ENCODE assay signal across 13 mouse cellular contexts in genomic region chr11:95631301-95631700, GRCm38 (mm10). TPM values are rescaled to one million over a fixed set of nuclear protein-coding genes. Genes with fewer than 3 reads are reported as not detected.
DNase-seq lines count a peak whose midpoint lies in the region; ATAC-seq and TF ChIP-seq lines count a peak whose summit lies in the region.
"Had no signal": no experiment of that assay in that cellular context is flagged by ENCODE, and none has a peak within 500 bp of the region (broad histone marks: within the 10 kb centered on the region; RNA-seq: fewer than 3 reads in every experiment).

No protein-coding gene starts in this region.

- intact Hi-C loops in left cerebral cortex, adult 2 months (cut with DNase I) = no loop called here

- WGBS in kidney, embryonic 16.5 days = 37% methylated on average over 4 of the region's 4 CpGs
- 37% methylated on average over 4 of the region's 4 CpGs for WGBS in embryonic facial prominence, embryonic 11.5 days
- 29% methylated on average over 4 of the region's 4 CpGs for WGBS in limb, embryonic 13.5 days

- peak overlapping the region; percentile 26; the same call in 1 of the 2 replicates for H3K27ac ChIP-seq in kidney, embryonic 16.5 days (ENCODE audit: low read length)
- H3K27ac ChIP-seq in embryonic facial prominence, embryonic 11.5 days (replicated peaks; ENCODE audit: low read depth, low read length) = peak overlapping the region; percentile 68
- H3K27ac ChIP-seq in limb, embryonic 13.5 days = peak overlapping the region; percentile 85
- H3K27ac ChIP-seq in left cerebral cortex, adult 2 months = no peak overlapping the region
- H3K27ac ChIP-seq: midbrain, embryonic 15.5 days had no signal

- no peak overlapping the region; the same call in 1 of the 2 replicates for H3K9ac ChIP-seq in kidney, embryonic 16.5 days (replicated peaks; ENCODE audit: low read length)
- no peak overlapping the region for H3K9ac ChIP-seq in embryonic facial prominence, embryonic 11.5 days (replicated peaks; ENCODE audit: low read length)
- no peak overlapping the region for H3K9ac ChIP-seq in limb, embryonic 13.5 days
- H3K9ac ChIP-seq: midbrain, embryonic 15.5 days had no signal

- TF ChIP-seq CTCF in left cerebral cortex, adult 2 months (IDR thresholded peaks at IDR 0.05) = no peak

- H3K36me3 ChIP-seq in kidney, embryonic 16.5 days (ENCODE audit: insufficient read depth, low read length) = no peaks in the 10 kb centered on the region
- no peaks in the 10 kb centered on the region for H3K36me3 ChIP-seq in embryonic facial prominence, embryonic 11.5 days (replicated peaks; ENCODE audit: control insufficient read depth, insufficient read depth, low read depth, low read length)
- no peaks in the 10 kb centered on the region for H3K36me3 ChIP-seq in limb, embryonic 13.5 days
- H3K36me3 ChIP-seq: midbrain, embryonic 15.5 days had no signal

- DNase-seq in kidney, adult 8-10 months = no peak
- peak; percentile 68 for DNase-seq in embryo, embryonic 10.5 days (ENCODE audit: low spot score)
- peak; percentile 87 for DNase-seq in embryonic facial prominence, embryonic 11.5 days (ENCODE audit: low spot score)
- no peak for DNase-seq in left cerebral cortex, adult 2 months (ENCODE audit: extremely low spot score in 1 of 2, low spot score in 2 of 2)
- no peak for DNase-seq in right cerebral cortex, adult 2 months (ENCODE audit: low spot score in 2 of 2)
- DNase-seq: adrenal gland, postnatal 25 days; left cerebral cortex, postnatal 4 days had no signal

- H3K4me2 ChIP-seq in kidney, embryonic 16.5 days (replicated peaks; ENCODE audit: low read depth, low read length) = no peak overlapping the region
- H3K4me2 ChIP-seq in embryonic facial prominence, embryonic 11.5 days (ENCODE audit: low read depth, low read length) = peak overlapping the region; percentile 19; the same call in 1 of the 2 replicates
- H3K4me2 ChIP-seq in limb, embryonic 13.5 days (replicated peaks) = peak overlapping the region; percentile 38; the same call in 1 of the 2 replicates
- H3K4me2 ChIP-seq: midbrain, embryonic 15.5 days had no signal

- H3K4me1 ChIP-seq in kidney, embryonic 16.5 days (ENCODE audit: insufficient read depth, low read length) = peaks cover 16% of the 10 kb centered on the region
- no peaks in the 10 kb centered on the region; the same call in none of the 2 replicates for H3K4me1 ChIP-seq in embryonic facial prominence, embryonic 11.5 days (ENCODE audit: control insufficient read depth, insufficient read depth, low read length)
- H3K4me1 ChIP-seq in limb, embryonic 13.5 days = peaks cover 60% of the 10 kb centered on the region
- H3K4me1 ChIP-seq: midbrain, embryonic 15.5 days had no signal

- no peaks in the 10 kb centered on the region for H3K9me3 ChIP-seq in kidney, embryonic 16.5 days (ENCODE audit: low read length)
- H3K9me3 ChIP-seq in embryonic facial prominence, embryonic 11.5 days (replicated peaks; ENCODE audit: control insufficient read depth, low read length) = no peaks in the 10 kb centered on the region
- H3K9me3 ChIP-seq in limb, embryonic 13.5 days = no peaks in the 10 kb centered on the region
- H3K9me3 ChIP-seq: midbrain, embryonic 15.5 days had no signal

- H3K4me3 ChIP-seq in kidney, embryonic 16.5 days (ENCODE audit: low read length) = no peak overlapping the region
- H3K4me3 ChIP-seq in embryonic facial prominence, embryonic 11.5 days (ENCODE audit: low read depth, low read length) = no peak overlapping the region
- no peak overlapping the region for H3K4me3 ChIP-seq in limb, embryonic 13.5 days
- H3K4me3 ChIP-seq in left cerebral cortex, adult 2 months = no peak overlapping the region
- H3K4me3 ChIP-seq: midbrain, embryonic 15.5 days had no signal

- ATAC-seq in kidney, embryonic 16.5 days (ENCODE audit: low FRiP score, low TSS enrichment) = peak; percentile 73
- ATAC-seq in embryonic facial prominence, embryonic 11.5 days (replicated peaks; ENCODE audit: insufficient number of reproducible peaks, low FRiP score, low TSS enrichment, low read depth) = peak; percentile 86
- ATAC-seq in limb, embryonic 13.5 days (ENCODE audit: low FRiP score, low read depth) = peak; percentile 80; the same call in 1 of the 2 replicates
- ATAC-seq: forebrain, embryonic 16.5 days; midbrain, embryonic 15.5 days had no signal

- peaks cover 4% of the 10 kb centered on the region; the same call in 1 of the 2 replicates for H3K27me3 ChIP-seq in kidney, embryonic 16.5 days (ENCODE audit: insufficient read depth, low read length)
- H3K27me3 ChIP-seq in embryonic facial prominence, embryonic 11.5 days (ENCODE audit: control insufficient read depth, insufficient read depth, low read length) = no peaks in the 10 kb centered on the region
- H3K27me3 ChIP-seq in limb, embryonic 13.5 days = peaks cover 22% of the 10 kb centered on the region
- H3K27me3 ChIP-seq: midbrain, embryonic 15.5 days had no signal

RNA-seq across cellular contexts. Expression of gene Phb, which starts 35.5 kb away (rescaled TPM):
- polyA plus RNA-seq in kidney, embryonic 16.5 days (2015; fragmentation: Nextera tagmentation; extraction: Ambion mirVana) = 258 and 288 TPM in 2 replicates
- polyA plus RNA-seq in embryonic facial prominence, embryonic 11.5 days (2014; fragmentation: Nextera tagmentation; extraction: Ambion mirVana) = 244 and 253 TPM in 2 replicates
- polyA plus RNA-seq in limb, embryonic 13.5 days (2015; fragmentation: Nextera tagmentation; extraction: Ambion mirVana) = 217 and 221 TPM in 2 replicates
- 10 to 100 TPM; 70.0 to 74.0 TPM for total RNA-seq in left cerebral cortex, adult 2 months (2021)

RNA-seq across cellular contexts. Expression of gene Ngfr, which starts 43.8 kb away (rescaled TPM):
- polyA plus RNA-seq in kidney, embryonic 16.5 days (2015; fragmentation: Nextera tagmentation; extraction: Ambion mirVana) = 29.7 and 29.9 TPM in 2 replicates
- polyA plus RNA-seq in embryonic facial prominence, embryonic 11.5 days (2014; fragmentation: Nextera tagmentation; extraction: Ambion mirVana) = 13.7 and 13.9 TPM in 2 replicates
- polyA plus RNA-seq in limb, embryonic 13.5 days (2015; fragmentation: Nextera tagmentation; extraction: Ambion mirVana) = 29.4 and 34.5 TPM in 2 replicates
- total RNA-seq in left cerebral cortex, adult 2 months (2021) = 1 to 10 TPM in 1 of 2 experiments, under 1 TPM in 1; 0.93 to 1.3 TPM
- total RNA-seq: CH12.LX; hematopoietic stem cell, adult 5-6 weeks had no signal

Comparison
In these comparisons a context has a peak if more than half of its experiments do, and no peak if none do; other contexts are left out.
1. DNase-seq: peak in embryo, embryonic 10.5 days (single experiment) and embryonic facial prominence, embryonic 11.5 days (single experiment); none in kidney, adult 8-10 months (0 of 2), left cerebral cortex, adult 2 months (0 of 2) and right cerebral cortex, adult 2 months (0 of 2).
2. Peak in every context shown above with its lines, with median percentiles within 50 percentile points of each other: ATAC-seq.